Mouse (Mus musculus) ES-Bruce4 (cell line): ENCODE results near the gene Zfp287.

Experiments used
- CTCF ChIP-seq: IDR thresholded peaks from one replicate; pipeline ENCODE4 v1.8.1; 2011; ENCODE audit warnings: low read depth, low read length
- POLR2A ChIP-seq: IDR thresholded peaks from one replicate; pipeline ENCODE4 v1.8.1; 2011; ENCODE audit warnings: low read length; ENCODE audit not compliant: insufficient read depth

DNA sequence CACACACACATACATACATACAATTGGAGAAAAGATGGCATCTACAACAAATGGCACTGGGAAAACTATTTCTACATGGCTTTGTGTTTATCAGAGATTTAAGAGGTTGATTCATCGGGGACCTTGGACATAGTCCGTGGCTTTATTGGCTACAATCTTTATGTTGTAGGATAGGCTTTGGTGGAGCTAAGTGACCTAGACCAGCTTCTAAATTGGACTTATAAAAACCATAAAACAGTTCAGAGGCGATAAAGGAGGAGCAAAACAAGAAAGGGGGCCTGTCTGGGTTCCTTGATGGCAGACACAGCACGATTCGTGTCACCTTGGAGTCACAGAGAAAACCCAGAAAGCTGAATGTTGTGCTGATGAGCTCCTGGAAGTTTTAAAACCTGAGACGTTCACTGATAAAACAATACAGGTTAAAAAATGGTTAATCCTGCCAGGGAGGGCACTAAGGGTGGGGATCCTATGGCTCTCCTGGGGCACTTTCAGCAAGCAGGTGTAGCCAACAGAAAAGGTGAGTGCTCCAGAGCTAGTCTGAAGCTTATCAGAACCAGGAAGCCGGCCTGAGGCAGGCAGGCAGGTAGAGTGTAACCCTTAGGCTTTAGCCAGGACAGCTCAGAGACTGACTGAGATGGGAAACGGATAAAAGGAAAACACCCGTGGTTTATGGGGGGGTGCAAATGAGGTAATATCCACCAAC, 29.2 kb upstream of the Zfp287 start:
- no peak for TF ChIP-seq POLR2A
- no peak for TF ChIP-seq CTCF
